Mouse (Mus musculus) midbrain, embryonic 14.5 days (tissue): ENCODE measurements around the gene Marcksl1. TPM values are rescaled to one million over a fixed set of nuclear protein-coding genes. Genes with fewer than 3 reads are reported as not detected.

Experiments used
- ATAC-seq: fragments of 200-750 bp; cut with Nextera tagmentation; 2 replicates; pipeline ENCODE4 v1.8.0; 2017; ENCODE audit warnings: moderate number of reproducible peaks, moderate library complexity; ENCODE audit not compliant: low FRiP score, low TSS enrichment
- DNase-seq: peaks from one replicate; pipeline ENCODE4 v3.0.0-alpha.2; 2015
- H3K27ac ChIP-seq: fragments of 300-500 bp; sonication (generic); replicated peaks from 2 replicates; pipeline ENCODE4 v1.5.1; 2014; ENCODE audit warnings: mild to moderate bottlenecking, low read depth, low read length, moderate library complexity
- H3K27me3 ChIP-seq: fragments of 300-500 bp; sonication (generic); 2 replicates; pipeline ENCODE4 v1.6.1; 2014; ENCODE audit warnings: low read length, control low read depth, mixed read lengths; ENCODE audit not compliant: control insufficient read depth, insufficient read depth
- H3K36me3 ChIP-seq: fragments of 300-500 bp; sonication (generic); 2 replicates; pipeline ENCODE4 v1.6.1; 2014; ENCODE audit warnings: low read length, control low read depth; ENCODE audit not compliant: control insufficient read depth, insufficient read depth
- H3K4me1 ChIP-seq: fragments of 300-500 bp; sonication (generic); 2 replicates; pipeline ENCODE4 v1.6.1; 2014; ENCODE audit warnings: mild to moderate bottlenecking, antibody characterized with exemption, low read length, control low read depth; ENCODE audit not compliant: control insufficient read depth, insufficient read depth
- H3K4me2 ChIP-seq: fragments of 300-500 bp; sonication (generic); 2 replicates; pipeline ENCODE4 v1.6.1; 2014; ENCODE audit warnings: mild to moderate bottlenecking, low read length, moderate library complexity
- H3K4me3 ChIP-seq: fragments of 300-500 bp; sonication (generic); replicated peaks from 2 replicates; pipeline ENCODE4 v1.5.1; 2014; ENCODE audit warnings: low read depth, low read length
- H3K9ac ChIP-seq: fragments of 300-500 bp; sonication (generic); replicated peaks from 2 replicates; pipeline ENCODE4 v1.6.1; 2014; ENCODE audit warnings: mild to moderate bottlenecking, low read length, moderate library complexity
- H3K9me3 ChIP-seq: fragments of 300-500 bp; sonication (generic); 2 replicates; pipeline ENCODE4 v1.6.1; 2016; ENCODE audit warnings: low read length, control low read depth, mixed read lengths; ENCODE audit not compliant: control insufficient read depth
- WGBS: fragments of 180-500 bp; shearing (Covaris S2); extraction: QIAGEN DNeasy Blood & Tissue Kit; methylation state at CpG from one replicate; pipeline ENCODE4 v1.1.7; 2014; 5-methylcytosine and 5-hydroxymethylcytosine counted together
- microRNA-seq: library from miRNA; unstranded; fragments of <30 nt; microRNA quantifications from one replicate; pipeline ENCODE4, GENCODE M21; 2016
- polyA plus RNA-seq: library from polyadenylated mRNA; unstranded; fragments of >200 nt; fragmentation: Nextera tagmentation; extraction: Ambion mirVana; gene quantifications from 2 replicates; pipeline ENCODE4 v1.2.1, GENCODE M21; 2014

Gene Marcksl1
- polyA plus RNA-seq, 1 experiment from 2014 or later = 1,713 TPM

DNA sequence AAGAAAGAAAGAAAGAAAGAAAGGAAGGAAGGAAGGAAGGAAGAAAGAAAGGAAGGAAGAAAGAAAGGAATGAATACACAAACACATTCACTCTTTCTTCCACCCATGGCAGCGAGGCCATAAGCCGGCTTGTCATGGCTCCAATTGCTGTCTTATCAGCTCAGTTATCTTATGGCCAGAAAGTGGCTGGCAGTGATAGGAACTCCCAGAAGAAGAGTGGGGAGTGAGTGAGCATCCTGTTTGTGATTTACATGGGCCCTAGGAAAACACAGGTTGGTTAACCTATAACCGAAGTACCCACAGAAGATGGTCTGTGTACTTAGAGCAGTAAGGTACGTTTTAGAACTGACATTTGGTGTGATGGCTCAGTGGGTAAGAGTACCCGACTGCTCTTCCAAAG lies 47.8 kb downstream of the Marcksl1 start:
- no peak overlapping the region for H3K9ac ChIP-seq
- H3K4me2 ChIP-seq = no peak overlapping the region
- ATAC-seq (no peak), DNase-seq (no peak)
- no peak overlapping the region for H3K27ac ChIP-seq
- H3K9me3 ChIP-seq = no peaks in the 10 kb centered on the region
- no peaks in the 10 kb centered on the region for H3K4me1 ChIP-seq
- no peak overlapping the region for H3K4me3 ChIP-seq
- H3K27me3 ChIP-seq = no peaks in the 10 kb centered on the region
- 90% methylated on average over 5 of the region's 5 CpGs for WGBS
- H3K36me3 ChIP-seq = no peaks in the 10 kb centered on the region

DNA sequence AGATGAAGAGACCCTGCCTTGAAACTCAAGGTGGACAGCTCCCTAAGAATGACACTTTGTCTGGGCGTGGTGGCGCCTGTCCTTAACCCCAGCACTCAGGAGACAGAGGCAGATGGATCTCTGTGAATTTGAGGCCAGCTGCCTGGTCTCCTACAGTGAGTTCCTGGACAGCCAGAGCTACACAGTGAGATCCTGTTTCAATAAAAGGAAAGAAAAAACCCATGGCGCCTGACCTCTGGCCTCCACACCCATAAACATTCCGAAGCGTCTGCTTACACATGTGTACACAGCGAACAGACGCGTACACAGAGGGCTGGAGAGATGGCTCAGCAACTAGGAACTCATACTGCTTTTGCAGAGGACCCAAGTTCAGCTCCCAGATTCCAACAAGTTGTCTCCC lies 50.3 kb downstream of the Marcksl1 start:
- H3K27me3 ChIP-seq = no peaks in the 10 kb centered on the region
- 83% methylated on average over 8 of the region's 8 CpGs for WGBS
- no peak for ATAC-seq
- no peaks in the 10 kb centered on the region for H3K9me3 ChIP-seq
- no peak overlapping the region for H3K4me3 ChIP-seq
- H3K27ac ChIP-seq = no peak overlapping the region
- no peak for DNase-seq
- no peak overlapping the region for H3K4me2 ChIP-seq
- no peaks in the 10 kb centered on the region for H3K4me1 ChIP-seq
- H3K36me3 ChIP-seq = no peaks in the 10 kb centered on the region
- no peak overlapping the region for H3K9ac ChIP-seq

DNA sequence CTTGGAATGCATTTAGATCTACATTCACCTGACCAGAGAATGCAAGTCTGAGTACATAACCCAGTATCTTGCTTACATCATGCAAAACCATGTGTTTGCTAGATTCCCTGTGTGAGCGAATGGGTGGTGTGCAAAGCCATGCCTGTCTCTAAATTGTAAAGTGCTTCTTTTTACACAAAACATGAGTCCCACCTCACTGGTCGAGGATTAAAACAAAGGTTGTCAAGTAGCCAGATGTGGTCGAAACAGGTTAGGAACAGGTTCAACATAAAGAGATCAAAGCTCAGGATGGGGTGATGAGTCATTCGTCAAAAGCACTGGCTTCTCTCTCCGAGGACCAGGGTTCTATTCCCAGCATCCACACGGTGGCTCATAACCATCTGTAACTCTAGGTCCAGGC lies 51.8 kb downstream of the Marcksl1 start:
- Histone ChIP-seq H3K9ac (no peak overlapping the region), H3K27me3 (no peaks in the 10 kb centered on the region), H3K9me3 (no peaks in the 10 kb centered on the region), H3K4me3 (no peak overlapping the region), H3K36me3 (no peaks in the 10 kb centered on the region), H3K4me2 (no peak overlapping the region), H3K27ac (no peak overlapping the region), H3K4me1 (no peaks in the 10 kb centered on the region)
- no peak for DNase-seq
- no peak for ATAC-seq
- WGBS = 85% methylated on average over 6 of the region's 6 CpGs

Small RNAs within 50 kb of the gene (microRNA-seq; reads per million reads assigned to microRNA genes)
- gene Mir8119 = not detected

Other genes with a start within 250 kb of the Marcksl1 start
- gene Sync, start 226.0 kb upstream of the Marcksl1 start, polyA plus RNA-seq = 0.34 and 0.54 TPM in 2 replicates
- gene Rbbp4, start 178.2 kb upstream of the Marcksl1 start, polyA plus RNA-seq = 280 and 349 TPM in 2 replicates
- 22.9 and 26.3 TPM in 2 replicates for gene Zbtb8os, start 177.9 kb upstream of the Marcksl1 start, polyA plus RNA-seq
- 12.4 and 13.3 TPM in 2 replicates for gene Zbtb8a, start 135.5 kb upstream of the Marcksl1 start, polyA plus RNA-seq
- 15.9 and 17.6 TPM in 2 replicates for gene Zbtb8b, start 72.7 kb upstream of the Marcksl1 start, polyA plus RNA-seq
- 31.4 and 35.7 TPM in 2 replicates for gene Bsdc1, start 52.0 kb upstream of the Marcksl1 start, polyA plus RNA-seq
- gene Tssk3, start 22.6 kb upstream of the Marcksl1 start, polyA plus RNA-seq = 0.38 and 0.74 TPM in 2 replicates
- gene Fam229a, start 22.4 kb upstream of the Marcksl1 start, polyA plus RNA-seq = 0.69 TPM in 1 of 2 replicates, not detected in the other
- 73.6 and 101 TPM in 2 replicates for gene Hdac1, start 29.1 kb downstream of the Marcksl1 start, polyA plus RNA-seq
- 9.0 and 13.6 TPM in 2 replicates for gene Lck, start 60.1 kb downstream of the Marcksl1 start, polyA plus RNA-seq
- 0.24 TPM in 1 of 2 replicates, not detected in the other for gene Fam167b, start 65.0 kb downstream of the Marcksl1 start, polyA plus RNA-seq
- 232 and 238 TPM in 2 replicates for gene Eif3i, start 87.1 kb downstream of the Marcksl1 start, polyA plus RNA-seq
- 181 and 186 TPM in 2 replicates for gene Tmem234, start 87.1 kb downstream of the Marcksl1 start, polyA plus RNA-seq
- 2.9 and 4.4 TPM in 2 replicates for gene Dcdc2b, start 100.7 kb downstream of the Marcksl1 start, polyA plus RNA-seq
- 25.0 and 28.0 TPM in 2 replicates for gene Iqcc, start 105.5 kb downstream of the Marcksl1 start, polyA plus RNA-seq
- 127 and 147 TPM in 2 replicates for gene Ccdc28b, start 110.4 kb downstream of the Marcksl1 start, polyA plus RNA-seq
- 37.4 and 64.1 TPM in 2 replicates for gene Txlna, start 127.5 kb downstream of the Marcksl1 start, polyA plus RNA-seq
- 16.2 and 17.1 TPM in 2 replicates for gene Kpna6, start 159.2 kb downstream of the Marcksl1 start, polyA plus RNA-seq
- gene Tmem39b, start 183.3 kb downstream of the Marcksl1 start, polyA plus RNA-seq = 43.5 and 48.6 TPM in 2 replicates
- gene Khdrbs1, start 228.7 kb downstream of the Marcksl1 start, polyA plus RNA-seq = 119 and 154 TPM in 2 replicates